Comparison of ENCODE assay signal across 9 mouse cellular contexts in the genomic region with DNA sequence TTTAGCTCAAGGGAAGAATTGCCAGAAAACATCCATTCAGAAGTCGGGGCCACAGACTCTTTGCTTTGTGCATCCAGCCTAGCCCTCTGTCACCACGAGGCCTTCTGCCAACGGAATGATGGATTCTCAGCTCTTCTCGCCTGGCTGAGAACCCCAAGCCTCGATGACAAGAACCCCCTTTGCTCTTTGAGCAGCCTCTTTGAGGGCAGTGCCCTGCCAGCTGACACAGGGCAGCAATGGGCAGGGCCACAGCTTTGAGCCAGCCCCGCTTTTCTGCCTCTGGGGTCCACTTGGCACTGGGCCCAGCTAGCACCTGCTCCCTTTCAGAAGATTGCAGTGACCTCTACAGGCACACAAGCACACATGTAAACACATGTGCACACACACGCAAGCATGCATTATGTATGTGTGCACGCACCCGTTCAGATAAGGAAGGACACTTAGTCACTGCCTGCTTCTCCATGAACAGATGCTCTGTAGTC.
DNase-seq lines count a peak whose midpoint lies in the region; ATAC-seq and TF ChIP-seq lines count a peak whose summit lies in the region.
"Had no signal": no experiment of that assay in that cellular context is flagged by ENCODE, and none has a peak within 500 bp of the region (broad histone marks: within the 10 kb centered on the region; RNA-seq: fewer than 3 reads in every experiment).

No protein-coding gene starts in this region.

- 69% methylated on average over 9 of the region's 9 CpGs for WGBS in liver, postnatal 0 days (ENCODE audit: insufficient replicate concordance)
- 70% methylated on average over 9 of the region's 9 CpGs for WGBS in liver, embryonic 12.5 days (ENCODE audit: insufficient replicate concordance)
- WGBS in hindbrain, embryonic 11.5 days, result 61% methylated on average over 9 of the region's 9 CpGs
- WGBS in midbrain, embryonic 13.5 days, result 39% methylated on average over 9 of the region's 9 CpGs

- H3K9me3 ChIP-seq in liver, postnatal 0 days (ENCODE audit: low read length), result no peaks in the 10 kb centered on the region
- H3K9me3 ChIP-seq in liver, embryonic 12.5 days (replicated peaks), result no peaks in the 10 kb centered on the region
- H3K9me3 ChIP-seq in hindbrain, embryonic 11.5 days (ENCODE audit: control insufficient read depth, low read length), result no peaks in the 10 kb centered on the region
- H3K9me3 ChIP-seq in midbrain, embryonic 13.5 days, result no peaks in the 10 kb centered on the region
- H3K9me3 ChIP-seq: liver, embryonic 15.5 days had no signal

- H3K4me2 ChIP-seq in liver, postnatal 0 days (ENCODE audit: low read depth, low read length), result no peak overlapping the region
- H3K4me2 ChIP-seq in liver, embryonic 12.5 days, result no peak overlapping the region
- H3K4me2 ChIP-seq in hindbrain, embryonic 11.5 days (replicated peaks; ENCODE audit: low read depth, low read length), result no peak overlapping the region
- H3K4me2 ChIP-seq in midbrain, embryonic 13.5 days (replicated peaks), result no peak overlapping the region
- H3K4me2 ChIP-seq: liver, embryonic 15.5 days had no signal

- TF ChIP-seq CTCF in liver, postnatal 0 days (IDR thresholded peaks at IDR 0.05; ENCODE audit: low read depth), result peak; percentile 29

- H3K9ac ChIP-seq in liver, postnatal 0 days (replicated peaks), result no peak overlapping the region
- no peak overlapping the region for H3K9ac ChIP-seq in liver, embryonic 12.5 days
- H3K9ac ChIP-seq in hindbrain, embryonic 11.5 days (ENCODE audit: low read depth, low read length), result no peak overlapping the region
- H3K9ac ChIP-seq in midbrain, embryonic 13.5 days (replicated peaks), result no peak overlapping the region
- H3K9ac ChIP-seq: liver, embryonic 15.5 days had no signal

- no peak for TF ChIP-seq EP300 in liver, postnatal 0 days (IDR thresholded peaks at IDR 0.05; ENCODE audit: low read depth)

- H3K4me1 ChIP-seq in liver, postnatal 0 days (ENCODE audit: insufficient read depth), result no peaks in the 10 kb centered on the region
- H3K4me1 ChIP-seq in liver, embryonic 12.5 days, result no peaks in the 10 kb centered on the region
- H3K4me1 ChIP-seq in hindbrain, embryonic 11.5 days (replicated peaks; ENCODE audit: control insufficient read depth, insufficient read depth, low read length), result no peaks in the 10 kb centered on the region
- peaks cover 7% of the 10 kb centered on the region; the same call in 1 of the 2 replicates for H3K4me1 ChIP-seq in midbrain, embryonic 13.5 days (replicated peaks)
- H3K4me1 ChIP-seq: liver, embryonic 15.5 days had no signal

- no peak overlapping the region for H3K27ac ChIP-seq in liver, postnatal 0 days (ENCODE audit: low read depth)
- no peak overlapping the region for H3K27ac ChIP-seq in liver, embryonic 12.5 days
- no peak overlapping the region for H3K27ac ChIP-seq in hindbrain, embryonic 11.5 days (ENCODE audit: low read depth, low read length)
- H3K27ac ChIP-seq in midbrain, embryonic 13.5 days, result no peak overlapping the region
- H3K27ac ChIP-seq: liver, embryonic 15.5 days had no signal

- no peak for ATAC-seq in liver, postnatal 0 days
- ATAC-seq in liver, embryonic 12.5 days, result no peak
- ATAC-seq in hindbrain, embryonic 11.5 days (ENCODE audit: low FRiP score), result peak; percentile 59
- ATAC-seq in midbrain, embryonic 13.5 days, result peak; percentile 80
- no peak for ATAC-seq in megakaryocyte-erythroid progenitor cell, adult 5-6 weeks (replicated peaks; ENCODE audit: low FRiP score, low TSS enrichment, poor library complexity, severe bottlenecking)

- no peaks in the 10 kb centered on the region for H3K36me3 ChIP-seq in liver, postnatal 0 days (replicated peaks; ENCODE audit: insufficient read depth, low read length)
- no peaks in the 10 kb centered on the region for H3K36me3 ChIP-seq in liver, embryonic 12.5 days
- H3K36me3 ChIP-seq in hindbrain, embryonic 11.5 days (ENCODE audit: control insufficient read depth, insufficient read depth, low read length), result no peaks in the 10 kb centered on the region
- no peaks in the 10 kb centered on the region for H3K36me3 ChIP-seq in midbrain, embryonic 13.5 days
- H3K36me3 ChIP-seq: liver, embryonic 15.5 days had no signal

- no peak overlapping the region for H3K4me3 ChIP-seq in liver, postnatal 0 days (ENCODE audit: low read depth, low read length)
- no peak overlapping the region for H3K4me3 ChIP-seq in liver, embryonic 12.5 days
- no peak overlapping the region for H3K4me3 ChIP-seq in hindbrain, embryonic 11.5 days (ENCODE audit: low read depth, low read length)
- H3K4me3 ChIP-seq in midbrain, embryonic 13.5 days (replicated peaks), result no peak overlapping the region
- H3K4me3 ChIP-seq: liver, embryonic 15.5 days had no signal

- H3K27me3 ChIP-seq in liver, postnatal 0 days (ENCODE audit: insufficient read depth, low read length), result no peaks in the 10 kb centered on the region
- H3K27me3 ChIP-seq in liver, embryonic 12.5 days (replicated peaks), result 0 out of 2 replicates have a peak, but pooled peaks cover 3% of the 10 kb centered on the region
- no peaks in the 10 kb centered on the region for H3K27me3 ChIP-seq in hindbrain, embryonic 11.5 days (ENCODE audit: control insufficient read depth, insufficient read depth, low read length)
- H3K27me3 ChIP-seq in midbrain, embryonic 13.5 days, result 0 out of 2 replicates have a peak, but pooled peaks cover 3% of the 10 kb centered on the region
- H3K27me3 ChIP-seq: liver, embryonic 15.5 days had no signal

- no peak for DNase-seq in liver, postnatal 0 days
- DNase-seq in cerebellum, postnatal 4 days (ENCODE audit: low spot score in 2 of 2), result peak; percentile 43 to 83
- peak; percentile 39 for DNase-seq in hindbrain, embryonic 11.5 days (ENCODE audit: low spot score)
- DNase-seq in urinary bladder, postnatal 14 days (ENCODE audit: low spot score), result no peak
- DNase-seq in spleen, adult 18-20 months, result no peak

Comparison
In these comparisons a context has a peak if more than half of its experiments do, and no peak if none do; other contexts are left out.
1. ATAC-seq: peak in hindbrain, embryonic 11.5 days (single experiment) and midbrain, embryonic 13.5 days (single experiment); none in liver, postnatal 0 days (single experiment), liver, embryonic 12.5 days (single experiment) and megakaryocyte-erythroid progenitor cell, adult 5-6 weeks (single experiment).
2. DNase-seq: peak in cerebellum, postnatal 4 days (2 of 2) and hindbrain, embryonic 11.5 days (single experiment); none in liver, postnatal 0 days (single experiment), urinary bladder, postnatal 14 days (single experiment) and spleen, adult 18-20 months (0 of 2).